Mouse (Mus musculus): ENCODE measurements around the gene Fxyd2. TPM values are rescaled to one million over a fixed set of nuclear protein-coding genes. Genes with fewer than 3 reads are reported as not detected.

Gene Fxyd2
- polyA plus RNA-seq, 1 experiment from 2014 or later, result 3.3 TPM

GRCm38 (mm10) chr9:45458363-45458762 is 58.9 kb downstream of the Fxyd2 start:
- Histone ChIP-seq H3K4me2 (no peak overlapping the region), H3K27ac (no peak overlapping the region), H3K36me3 (no peaks in the 10 kb centered on the region), H3K27me3 (no peaks in the 10 kb centered on the region), H3K4me1 (no peaks in the 10 kb centered on the region), H3K9me3 (no peaks in the 10 kb centered on the region), H3K9ac (no peak overlapping the region), H3K4me3 (no peak overlapping the region)
- no peak for ATAC-seq (ENCODE audit: borderline replicate concordance, extremely low read depth, low FRiP score, low TSS enrichment)
- 60% methylated on average over 14 of the region's 14 CpGs for WGBS

Other genes starting within 250 kb of the Fxyd2 start
- 0.18 TPM in 1 of 2 replicates, not detected in the other for gene BC049352, start 217.7 kb upstream of the Fxyd2 start, polyA plus RNA-seq (2015; fragmentation: Nextera tagmentation; extraction: Ambion mirVana)
- 1.7 and 2.6 TPM in 2 replicates for gene Tmprss4, start 195.6 kb upstream of the Fxyd2 start, polyA plus RNA-seq (2015; fragmentation: Nextera tagmentation; extraction: Ambion mirVana)
- gene Il10ra, start 130.5 kb upstream of the Fxyd2 start, polyA plus RNA-seq (2015; fragmentation: Nextera tagmentation; extraction: Ambion mirVana), result 1.2 and 1.4 TPM in 2 replicates
- gene Tmprss13, start 80.6 kb upstream of the Fxyd2 start, polyA plus RNA-seq (2015; fragmentation: Nextera tagmentation; extraction: Ambion mirVana), result 0.28 and 0.37 TPM in 2 replicates
- gene Fxyd6, start 29.5 kb upstream of the Fxyd2 start, polyA plus RNA-seq (2015; fragmentation: Nextera tagmentation; extraction: Ambion mirVana), result 45.4 and 50.4 TPM in 2 replicates
- 0.10 and 0.27 TPM in 2 replicates for gene Dscaml1, start 27.0 kb downstream of the Fxyd2 start, polyA plus RNA-seq (2015; fragmentation: Nextera tagmentation; extraction: Ambion mirVana)